Mouse (Mus musculus) forebrain, embryonic 13.5 days (tissue): ENCODE data around the gene 9430007A20Rik. TPM values are rescaled to one million over a fixed set of nuclear protein-coding genes. Genes with fewer than 3 reads are reported as not detected.
"Not testable (repeated sequence)": the region's sequence is repeated elsewhere in the genome, so short reads cannot be mapped to it uniquely, and the experiment has no call there.

Source experiments
- ATAC-seq: fragments of 200-750 bp; cut with Nextera tagmentation; 2 replicates; pipeline ENCODE4 v1.8.0; 2017
- H3K27ac ChIP-seq: fragments of 300-500 bp; sonication (generic); 2 replicates; pipeline ENCODE4 v1.5.1; 2015; ENCODE audit warnings: inconsistent platforms, mild to moderate bottlenecking, moderate library complexity
- H3K27me3 ChIP-seq: fragments of 300-500 bp; sonication (generic); 2 replicates; pipeline ENCODE4 v1.6.1; 2015; ENCODE audit warnings: mild to moderate bottlenecking, inconsistent platforms
- H3K36me3 ChIP-seq: fragments of 300-500 bp; sonication (generic); 2 replicates; pipeline ENCODE4 v1.6.1; 2015; ENCODE audit warnings: mild to moderate bottlenecking, inconsistent platforms; ENCODE audit not compliant: poor library complexity, severe bottlenecking
- H3K4me1 ChIP-seq: fragments of 300-500 bp; sonication (generic); 2 replicates; pipeline ENCODE4 v1.6.1; 2015; ENCODE audit warnings: inconsistent platforms
- H3K4me2 ChIP-seq: fragments of 300-500 bp; sonication (generic); 2 replicates; pipeline ENCODE4 v1.6.1; 2015; ENCODE audit warnings: inconsistent platforms, mild to moderate bottlenecking, moderate library complexity
- H3K4me3 ChIP-seq: fragments of 300-500 bp; sonication (generic); 2 replicates; pipeline ENCODE4 v1.5.1; 2015; ENCODE audit warnings: mild to moderate bottlenecking, inconsistent platforms
- H3K9ac ChIP-seq: fragments of 300-500 bp; sonication (generic); 2 replicates; pipeline ENCODE4 v1.6.1; 2015; ENCODE audit warnings: mild to moderate bottlenecking, inconsistent platforms
- H3K9me3 ChIP-seq: fragments of 300-500 bp; sonication (generic); replicated peaks from 2 replicates; pipeline ENCODE4 v1.6.1; 2016; ENCODE audit warnings: inconsistent platforms
- whole genome bisulfite sequencing: fragments of 180-500 bp; shearing (Covaris S2); methylation state at CpG from one replicate; pipeline ENCODE4 v1.1.7; 2015; 5-methylcytosine and 5-hydroxymethylcytosine counted together
- polyA plus RNA-seq: library from polyadenylated mRNA; unstranded; fragments of >200 nt; fragmentation: Nextera tagmentation; extraction: Ambion mirVana; gene quantifications from 2 replicates; pipeline ENCODE4 v1.2.1, GENCODE M21; 2015

The 9430007A20Rik gene
- polyA plus RNA-seq = not detected in 2 replicates

GRCm38 (mm10) chr4:144519522-144519921 is at the start of gene 9430007A20Rik:
9430007A20Rik (plus strand) TSS chr4:144519822.
- Histone ChIP-seq H3K27ac (no peak within 1 kb of the TSS), H3K4me1 (no peaks in the 10 kb centered on the region), H3K27me3 (no peaks in the 10 kb centered on the region), H3K4me2 (no peak within 1 kb of the TSS), H3K36me3 (no peaks in the 10 kb centered on the region), H3K9me3 (peaks cover 43% of the 10 kb centered on the region), H3K9ac (no peak within 1 kb of the TSS), H3K4me3 (no peak within 1 kb of the TSS)
- 85% methylated on average over 5 of the region's 5 CpGs for WGBS
- ATAC-seq = no peak

GRCm38 (mm10) chr4:144493331-144493730 is 26.3 kb upstream of the 9430007A20Rik start:
- H3K36me3 ChIP-seq = no peaks in the 10 kb centered on the region
- ATAC-seq = no peak
- no peak overlapping the region for H3K4me3 ChIP-seq
- peaks cover 55% of the 10 kb centered on the region for H3K9me3 ChIP-seq
- no peak overlapping the region for H3K27ac ChIP-seq
- H3K4me2 ChIP-seq = no peak overlapping the region
- no peaks in the 10 kb centered on the region for H3K27me3 ChIP-seq
- no peak overlapping the region for H3K9ac ChIP-seq
- no peaks in the 10 kb centered on the region for H3K4me1 ChIP-seq

- no peak for ATAC-seq
These were observed 13.1 kb upstream of the 9430007A20Rik start for GRCm38 (mm10) chr4:144506518-144506917.

GRCm38 (mm10) chr4:144544689-144545088 is 25.1 kb downstream of the 9430007A20Rik start:
- no peak overlapping the region for H3K4me3 ChIP-seq
- H3K27me3 ChIP-seq = no peaks in the 10 kb centered on the region
- peaks cover 71% of the 10 kb centered on the region for H3K9me3 ChIP-seq
- no peak overlapping the region for H3K4me2 ChIP-seq
- H3K27ac ChIP-seq = no peak overlapping the region
- H3K9ac ChIP-seq = no peak overlapping the region
- no peaks in the 10 kb centered on the region for H3K36me3 ChIP-seq
- no peaks in the 10 kb centered on the region for H3K4me1 ChIP-seq
- 75% methylated on average over 1 of the region's 1 CpGs for WGBS
- ATAC-seq = no peak

More at GRCm38 (mm10) chr4:144506518-144506917, 13.1 kb upstream of the 9430007A20Rik start:
- no peak overlapping the region for H3K4me2 ChIP-seq
- WGBS = 88% methylated on average over 1 of the region's 1 CpGs
- H3K27ac ChIP-seq = no peak overlapping the region
- H3K9me3 ChIP-seq = peaks cover 44% of the 10 kb centered on the region
- no peak overlapping the region for H3K4me3 ChIP-seq
- H3K9ac ChIP-seq = no peak overlapping the region
- H3K36me3 ChIP-seq = no peaks in the 10 kb centered on the region
- no peaks in the 10 kb centered on the region for H3K4me1 ChIP-seq
- no peaks in the 10 kb centered on the region for H3K27me3 ChIP-seq

- not testable (repeated sequence) for H3K4me1 ChIP-seq, H3K4me3 ChIP-seq, H3K27me3 ChIP-seq, H3K4me2 ChIP-seq, H3K9ac ChIP-seq, ATAC-seq, H3K36me3 ChIP-seq, H3K27ac ChIP-seq
- 91% methylated on average over 13 of the region's 13 CpGs for WGBS
- peaks cover 73% of the 10 kb centered on the region for H3K9me3 ChIP-seq
These were observed 25.7 kb downstream of the 9430007A20Rik start for GRCm38 (mm10) chr4:144545339-144545738.

GRCm38 (mm10) chr4:144551156-144551555 is 31.5 kb downstream of the 9430007A20Rik start:
- no peak overlapping the region for H3K4me3 ChIP-seq
- H3K9me3 ChIP-seq = peaks cover 53% of the 10 kb centered on the region
- no peaks in the 10 kb centered on the region for H3K4me1 ChIP-seq
- ATAC-seq = no peak
- no peaks in the 10 kb centered on the region for H3K27me3 ChIP-seq
- H3K36me3 ChIP-seq = no peaks in the 10 kb centered on the region
- no peak overlapping the region for H3K9ac ChIP-seq
- H3K27ac ChIP-seq = no peak overlapping the region
- no peak overlapping the region for H3K4me2 ChIP-seq

GRCm38 (mm10) chr4:144559792-144560191 is 40.2 kb downstream of the 9430007A20Rik start:
- H3K9ac ChIP-seq = no peak overlapping the region
- no peak for ATAC-seq
- H3K9me3 ChIP-seq = peaks cover 73% of the 10 kb centered on the region

GRCm38 (mm10) chr4:144561205-144561604 is 41.6 kb downstream of the 9430007A20Rik start:
- no peak overlapping the region for H3K4me3 ChIP-seq
- no peaks in the 10 kb centered on the region for H3K36me3 ChIP-seq
- WGBS = 63% methylated on average over 2 of the region's 2 CpGs
- no peaks in the 10 kb centered on the region for H3K27me3 ChIP-seq
- no peak overlapping the region for H3K9ac ChIP-seq
- H3K27ac ChIP-seq = no peak overlapping the region
- no peak for ATAC-seq
- H3K4me2 ChIP-seq = no peak overlapping the region
- peaks cover 79% of the 10 kb centered on the region for H3K9me3 ChIP-seq
- no peaks in the 10 kb centered on the region for H3K4me1 ChIP-seq

More at GRCm38 (mm10) chr4:144559792-144560191, 40.2 kb downstream of the 9430007A20Rik start:
- H3K36me3 ChIP-seq = no peaks in the 10 kb centered on the region
- H3K27me3 ChIP-seq = no peaks in the 10 kb centered on the region
- H3K27ac ChIP-seq = no peak overlapping the region
- no peak overlapping the region for H3K4me2 ChIP-seq
- no peak overlapping the region for H3K4me3 ChIP-seq
- H3K4me1 ChIP-seq = no peaks in the 10 kb centered on the region

- Histone ChIP-seq H3K27me3 (no peaks in the 10 kb centered on the region), H3K4me3 (no peak within 1 kb of the TSS), H3K4me2 (no peak within 1 kb of the TSS), H3K36me3 (no peaks in the 10 kb centered on the region), H3K9ac (no peak within 1 kb of the TSS), H3K9me3 (peaks cover 55% of the 10 kb centered on the region), H3K27ac (no peak within 1 kb of the TSS), H3K4me1 (no peaks in the 10 kb centered on the region)
- ATAC-seq = no peak
- WGBS = 89% methylated on average over 1 of the region's 1 CpGs
These were observed 45.4 kb downstream of the 9430007A20Rik start, which contains the start of gene Gm13124 for GRCm38 (mm10) chr4:144565034-144565433. Gm13124 (minus strand) TSS chr4:144565134.

- Histone ChIP-seq H3K27ac (no peak overlapping the region), H3K36me3 (no peaks in the 10 kb centered on the region), H3K4me2 (no peak overlapping the region), H3K4me3 (no peak overlapping the region), H3K27me3 (no peaks in the 10 kb centered on the region), H3K9ac (no peak overlapping the region), H3K9me3 (peaks cover 30% of the 10 kb centered on the region), H3K4me1 (no peaks in the 10 kb centered on the region)
- ATAC-seq = no peak
These were observed 48.1 kb downstream of the 9430007A20Rik start for GRCm38 (mm10) chr4:144567752-144568151.

Other genes starting within 250 kb of the 9430007A20Rik start
- gene Pramel5, start 239.3 kb upstream of the 9430007A20Rik start, polyA plus RNA-seq = not detected in 2 replicates
- not detected in 2 replicates for gene Gm13128, start 189.6 kb upstream of the 9430007A20Rik start, polyA plus RNA-seq
- gene Gm13119, start 161.9 kb upstream of the 9430007A20Rik start, polyA plus RNA-seq = not detected in 2 replicates
- gene Pramef20, start 141.9 kb upstream of the 9430007A20Rik start, polyA plus RNA-seq = not detected in 2 replicates
- not detected in 2 replicates for gene Pramef12, start 111.4 kb upstream of the 9430007A20Rik start, polyA plus RNA-seq
- gene 1700012P22Rik, start 81.0 kb upstream of the 9430007A20Rik start, polyA plus RNA-seq = not detected in 2 replicates
- gene Gm9944, start 66.5 kb upstream of the 9430007A20Rik start, polyA plus RNA-seq = not detected in 2 replicates
- gene Aadacl3, start 56.1 kb upstream of the 9430007A20Rik start, polyA plus RNA-seq = not detected in 2 replicates
- not detected in 2 replicates for gene Gm13124, start 45.3 kb downstream of the 9430007A20Rik start, polyA plus RNA-seq
- gene Aadacl4, start 93.9 kb downstream of the 9430007A20Rik start, polyA plus RNA-seq = not detected in 2 replicates
- gene Gm436, start 166.5 kb downstream of the 9430007A20Rik start, polyA plus RNA-seq = not detected in 2 replicates
- gene Gm13178, start 201.6 kb downstream of the 9430007A20Rik start, polyA plus RNA-seq = not detected in 2 replicates